Mouse (Mus musculus): ENCODE results near the gene Sik3.
"Not testable (repeated sequence)": the region's sequence is repeated elsewhere in the genome, so short reads cannot be mapped to it uniquely, and the experiment has no call there.

The Sik3 gene

DNA sequence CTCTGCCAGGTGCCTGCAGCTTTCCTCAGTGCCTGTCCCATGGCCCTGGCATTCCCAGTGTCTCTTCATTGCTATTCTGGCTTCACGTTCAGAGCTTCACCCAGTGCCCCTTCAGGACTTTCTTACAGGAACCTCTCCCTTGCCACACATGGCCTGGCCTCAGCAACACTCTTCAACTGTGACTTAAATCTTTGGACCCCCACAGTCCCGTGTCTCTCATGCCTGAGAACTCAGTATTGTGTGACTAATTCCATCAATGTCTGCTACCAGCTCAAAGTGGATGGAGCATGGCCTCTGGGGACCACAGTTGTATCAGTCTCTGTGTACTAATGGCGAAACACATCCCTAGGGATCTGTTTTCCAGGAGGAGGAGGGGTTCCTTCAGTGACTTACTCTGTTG lies 133.8 kb downstream of the Sik3 start:
- no peak for ATAC-seq (ENCODE audit: insufficient number of reproducible peaks, low FRiP score, low TSS enrichment)

DNA sequence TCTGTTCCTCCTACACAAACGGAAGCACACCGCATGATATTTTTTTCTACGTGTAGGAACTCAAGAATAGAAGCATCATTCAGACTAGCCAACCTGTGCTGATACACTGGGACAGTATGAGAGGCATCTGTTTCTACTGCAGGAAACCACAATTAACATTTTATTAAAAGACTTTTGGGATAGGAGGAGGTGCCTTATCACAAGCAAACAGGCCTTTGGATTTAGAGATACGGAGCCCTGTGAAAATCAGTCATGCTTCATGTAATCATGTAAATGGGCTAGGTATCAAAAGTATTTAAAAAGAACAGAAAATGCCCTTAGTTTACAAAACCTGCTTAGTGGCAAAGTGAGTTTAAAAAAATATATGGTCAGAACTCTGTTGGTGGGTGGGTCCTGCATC lies 136.1 kb downstream of the Sik3 start:
- ATAC-seq (ENCODE audit: insufficient number of reproducible peaks, low FRiP score, low TSS enrichment): no peak

DNA sequence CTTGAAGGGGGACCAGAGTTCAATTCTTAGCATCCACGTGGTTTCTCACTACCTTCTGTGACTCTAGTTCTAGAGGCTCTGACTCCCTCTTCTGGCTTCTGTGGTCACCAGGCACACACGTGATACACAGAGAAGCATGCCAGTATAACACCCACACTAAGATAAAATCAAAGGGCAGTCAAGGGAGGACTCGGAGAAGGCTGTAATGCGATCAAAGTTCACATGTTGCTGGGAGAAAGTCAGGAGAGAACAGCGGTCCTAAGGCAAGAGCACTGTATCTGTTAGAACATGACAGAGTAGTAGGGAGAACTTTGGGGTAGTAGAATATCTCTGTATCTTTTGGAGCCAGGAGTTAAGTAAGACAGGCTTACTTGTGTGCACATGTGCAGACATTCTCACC lies 136.8 kb downstream of the Sik3 start:
- ATAC-seq (ENCODE audit: insufficient number of reproducible peaks, low FRiP score, low TSS enrichment): no peak

DNA sequence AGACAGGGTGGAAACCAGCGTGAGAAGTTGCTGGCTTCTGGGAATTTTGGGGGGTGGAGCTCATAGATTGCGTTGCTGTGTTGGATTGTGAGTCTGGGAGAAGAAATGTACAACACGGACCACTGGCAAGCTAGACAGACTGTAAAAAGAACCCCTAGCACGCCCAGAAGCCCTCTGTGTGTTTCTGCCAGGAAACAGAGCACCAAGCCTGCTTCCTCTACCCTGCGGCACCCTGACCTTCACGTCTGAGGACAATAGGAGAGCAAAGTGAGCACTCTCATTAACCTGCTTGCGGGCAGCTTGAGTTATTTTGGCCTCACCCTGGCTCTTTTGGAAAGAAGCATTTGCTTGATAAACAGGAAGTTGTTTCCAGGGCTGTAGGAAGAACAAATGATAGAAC lies 137.5 kb downstream of the Sik3 start:
- ATAC-seq (ENCODE audit: insufficient number of reproducible peaks, low FRiP score, low TSS enrichment): no peak

DNA sequence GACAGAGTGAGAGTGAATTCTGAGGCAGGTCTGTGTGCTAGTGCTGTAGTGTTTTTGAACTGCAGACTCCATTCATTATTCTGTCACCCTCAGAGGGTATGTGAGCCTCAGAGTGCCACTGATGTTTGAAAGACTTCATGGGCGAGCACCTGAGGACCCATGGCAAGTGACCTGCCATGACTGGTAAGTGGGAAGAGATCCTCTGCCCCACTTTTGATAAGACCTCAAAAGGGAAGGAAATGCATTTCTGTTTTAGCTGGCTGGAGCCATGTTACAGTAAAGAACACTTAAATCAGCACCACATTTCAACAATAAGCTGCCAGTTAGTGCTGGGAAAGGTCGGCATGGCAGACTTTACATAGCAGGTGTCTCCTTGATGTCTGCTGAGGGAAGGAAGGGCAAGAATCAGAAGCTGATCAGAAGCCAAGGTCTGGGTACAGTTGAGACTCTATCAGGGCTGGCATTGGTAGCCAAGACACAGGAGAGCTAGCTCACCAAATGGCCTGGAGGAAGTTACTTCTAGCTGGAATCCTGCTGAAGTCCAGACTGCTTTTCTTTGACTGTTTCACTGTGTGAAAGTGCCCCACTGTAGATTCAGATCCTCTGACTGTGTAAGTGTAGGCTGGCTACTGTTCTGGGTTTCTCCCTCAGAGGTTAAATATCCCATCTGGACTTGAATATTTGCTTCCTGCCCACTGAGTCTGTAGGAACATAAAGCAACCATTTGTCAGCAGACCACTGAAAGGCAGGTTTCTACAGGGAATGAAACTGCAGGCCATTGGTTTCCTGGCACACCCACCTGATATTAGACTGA lies 138.5 kb downstream of the Sik3 start:
- no peak for ATAC-seq (ENCODE audit: insufficient number of reproducible peaks, low FRiP score, low TSS enrichment)

DNA sequence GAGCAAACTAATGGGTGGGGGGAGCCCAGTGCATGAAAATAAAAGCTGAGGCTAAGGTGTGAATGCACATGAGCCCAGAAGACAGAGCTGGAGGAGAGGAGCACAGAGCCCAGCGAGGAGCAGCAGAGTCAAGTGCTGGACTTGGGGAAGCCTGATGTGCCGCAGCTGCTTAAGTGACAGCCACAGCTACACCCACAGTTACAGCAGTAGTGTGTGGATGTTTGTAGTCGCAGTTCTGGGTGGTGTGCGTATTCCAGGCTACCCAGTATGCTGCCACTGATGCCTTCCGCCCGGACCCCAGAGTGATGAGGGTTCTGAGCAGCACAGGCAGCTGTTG lies 139.1 kb downstream of the Sik3 start:
- no peak for ATAC-seq (ENCODE audit: insufficient number of reproducible peaks, low FRiP score, low TSS enrichment)

DNA sequence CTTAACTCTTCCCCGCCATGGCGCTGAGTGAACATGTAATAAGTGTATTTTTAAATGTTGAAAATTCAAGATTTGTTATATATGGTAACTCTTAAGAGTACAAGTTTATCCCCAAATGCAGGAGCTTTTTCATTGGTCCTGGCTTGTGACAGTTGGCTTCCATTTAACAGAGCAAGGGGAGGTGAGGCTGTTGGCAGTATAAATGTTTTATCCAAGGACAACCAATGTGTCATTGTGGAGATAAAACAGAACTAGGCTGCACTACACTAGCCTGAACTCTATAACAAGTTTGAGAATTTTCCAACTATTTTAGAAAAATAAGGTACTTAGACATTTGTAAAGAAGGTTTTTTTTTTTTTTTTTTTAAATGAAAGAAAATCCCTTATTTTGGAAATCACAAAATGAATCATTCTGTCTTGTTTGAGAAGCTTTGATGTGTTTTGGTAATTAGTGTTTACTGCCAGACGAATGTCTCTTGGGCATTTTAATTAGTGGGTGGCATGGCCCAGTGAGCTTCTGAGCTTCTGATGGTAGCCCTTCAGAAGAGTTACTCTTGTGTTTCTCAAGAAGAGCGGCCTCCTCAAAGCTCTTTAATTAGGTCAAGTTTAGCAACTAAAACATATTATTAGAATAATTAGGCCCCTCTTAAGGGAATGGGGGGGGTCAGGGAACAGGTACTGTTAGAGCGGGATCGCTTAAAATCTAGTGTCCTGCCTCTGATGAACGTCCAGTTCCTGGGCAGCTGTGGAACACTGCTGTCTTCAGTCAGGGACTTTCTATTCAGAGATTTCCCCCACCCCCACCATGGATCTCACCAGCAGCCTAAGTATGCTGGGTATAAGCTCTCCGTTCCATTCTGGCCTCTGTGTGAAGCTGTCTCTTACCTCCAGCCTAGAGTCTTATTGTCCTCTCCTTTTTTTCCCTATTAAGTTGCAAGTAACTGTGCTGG lies 139.7 kb downstream of the Sik3 start:
- ATAC-seq (ENCODE audit: insufficient number of reproducible peaks, low FRiP score, low TSS enrichment): no peak

DNA sequence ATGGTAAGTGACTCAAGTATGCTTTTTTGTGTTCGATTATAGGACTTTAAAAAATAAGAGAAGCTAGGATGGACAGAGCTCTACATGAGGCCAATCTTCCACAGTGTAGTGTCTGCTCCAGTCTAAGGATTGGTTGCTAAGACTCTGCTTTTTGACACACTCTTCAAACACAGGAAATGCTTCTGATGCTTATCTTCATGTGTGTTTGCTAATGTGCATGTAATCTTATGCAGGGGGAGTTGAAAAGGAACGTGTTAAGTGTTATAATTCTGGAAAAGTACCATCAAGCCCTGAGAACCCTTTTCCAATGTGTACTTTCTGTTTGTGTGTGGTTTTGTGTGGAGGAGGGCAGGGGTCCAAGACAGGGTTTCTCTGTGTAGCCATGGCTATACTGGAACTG lies 141.8 kb downstream of the Sik3 start:
- ATAC-seq (ENCODE audit: insufficient number of reproducible peaks, low FRiP score, low TSS enrichment): no peak

DNA sequence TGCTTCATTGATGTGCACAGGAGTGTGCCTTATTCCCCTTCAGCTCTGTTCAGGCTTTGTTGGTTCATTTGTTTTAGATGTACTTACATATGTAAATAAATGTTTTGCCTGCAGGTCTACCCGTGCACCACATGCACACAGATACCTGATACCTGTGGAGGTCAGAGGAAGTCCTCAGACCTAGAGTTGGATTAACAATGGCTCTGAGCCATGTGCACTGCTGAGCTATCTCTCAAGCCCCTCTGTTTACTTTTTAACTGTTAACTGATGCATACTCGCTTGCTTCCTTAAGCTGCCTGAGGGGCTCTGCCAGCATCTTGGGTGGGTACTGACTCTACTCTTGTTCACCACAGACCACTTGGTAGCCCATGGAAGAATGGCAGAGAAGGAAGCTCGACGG lies 142.4 kb downstream of the Sik3 start:
- no peak for ATAC-seq (ENCODE audit: insufficient number of reproducible peaks, low FRiP score, low TSS enrichment)

DNA sequence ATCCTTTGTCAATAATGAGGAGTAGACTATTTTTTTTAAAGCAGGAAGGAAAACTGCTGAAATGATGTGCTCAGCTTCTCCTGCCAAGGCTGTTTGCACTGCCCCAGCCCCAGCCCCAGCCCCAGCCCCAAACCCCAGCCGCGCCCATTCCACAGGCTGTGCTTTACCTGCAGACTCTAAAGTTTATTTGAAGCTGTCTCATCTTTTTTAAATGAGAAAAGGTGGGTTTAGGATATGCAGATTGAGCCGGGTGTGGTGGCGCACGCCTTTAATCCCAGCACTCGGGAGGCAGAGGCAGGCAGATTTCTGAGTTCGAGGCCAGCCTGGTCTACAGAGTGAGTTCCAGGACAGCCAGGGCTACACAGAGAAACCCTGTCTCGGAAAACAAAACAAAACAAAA lies 143.2 kb downstream of the Sik3 start:
- not testable (repeated sequence) for ATAC-seq (ENCODE audit: insufficient number of reproducible peaks, low FRiP score, low TSS enrichment)

DNA sequence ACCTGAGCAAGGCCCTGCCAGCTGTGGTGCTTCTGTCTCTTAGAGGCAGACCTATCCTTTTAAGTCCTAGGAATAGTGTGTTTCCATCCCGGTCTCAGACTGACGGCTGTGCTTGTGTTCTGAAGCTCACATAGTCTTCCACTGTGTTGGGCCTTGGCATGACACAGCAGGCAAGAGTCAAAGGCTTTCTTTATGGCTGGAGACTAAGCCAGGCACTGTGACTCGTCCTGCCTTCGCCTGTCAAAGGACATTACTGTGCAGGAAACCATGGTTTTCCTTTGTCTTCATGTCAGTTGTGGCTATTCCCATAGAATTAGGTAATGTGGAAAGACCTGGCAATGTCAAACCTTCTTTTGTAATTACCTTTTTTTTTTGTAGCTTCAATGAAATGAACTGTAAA lies 144.1 kb downstream of the Sik3 start:
- no peak for ATAC-seq (ENCODE audit: insufficient number of reproducible peaks, low FRiP score, low TSS enrichment)

DNA sequence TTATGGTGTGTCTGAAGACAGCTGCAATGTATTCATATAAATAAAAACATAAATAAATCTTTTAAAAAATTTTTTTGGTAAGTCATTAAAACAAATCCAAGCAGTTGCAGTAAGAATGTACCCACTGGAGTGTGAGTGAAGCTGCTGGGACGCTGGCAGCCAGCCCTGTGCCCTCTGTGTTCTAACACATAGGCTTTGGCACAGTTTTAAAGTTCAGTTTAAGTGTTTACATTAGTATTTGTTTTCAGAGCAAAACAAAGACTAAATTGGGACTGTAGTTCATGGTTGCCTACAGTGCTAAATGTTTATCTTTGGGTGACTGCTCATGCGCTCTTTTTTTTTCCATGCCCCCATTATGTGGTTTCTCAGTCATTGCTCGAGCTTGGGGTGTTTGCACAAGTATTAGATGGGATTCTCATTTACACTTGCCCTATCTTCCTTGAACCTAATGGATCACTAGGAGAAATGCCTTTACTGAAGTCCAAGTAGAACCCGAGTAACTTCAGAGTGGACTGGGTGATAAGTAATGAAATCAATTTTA lies 145.7 kb downstream of the Sik3 start:
- ATAC-seq (ENCODE audit: insufficient number of reproducible peaks, low FRiP score, low TSS enrichment): no peak

DNA sequence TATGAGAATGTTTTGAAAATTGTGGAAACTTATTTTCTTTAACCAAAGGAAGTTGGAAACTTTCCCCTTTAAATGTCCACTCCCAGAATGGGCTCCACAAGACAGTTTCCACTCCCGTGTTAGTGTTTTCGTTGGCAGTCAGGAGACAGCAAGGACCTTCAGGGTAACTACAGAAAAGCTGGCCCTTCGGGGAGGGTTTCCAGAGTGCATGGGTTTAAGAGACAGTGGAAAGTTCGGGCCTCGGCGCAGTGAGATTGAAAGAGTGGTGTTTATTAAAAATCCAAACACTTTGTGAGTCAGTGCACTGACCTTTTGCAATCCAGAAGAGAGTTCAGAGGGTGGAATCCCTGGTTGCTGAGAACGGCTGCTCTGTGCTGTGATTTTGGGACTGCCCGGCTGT lies 150.8 kb downstream of the Sik3 start:
- ATAC-seq (ENCODE audit: insufficient number of reproducible peaks, low FRiP score, low TSS enrichment): no peak

DNA sequence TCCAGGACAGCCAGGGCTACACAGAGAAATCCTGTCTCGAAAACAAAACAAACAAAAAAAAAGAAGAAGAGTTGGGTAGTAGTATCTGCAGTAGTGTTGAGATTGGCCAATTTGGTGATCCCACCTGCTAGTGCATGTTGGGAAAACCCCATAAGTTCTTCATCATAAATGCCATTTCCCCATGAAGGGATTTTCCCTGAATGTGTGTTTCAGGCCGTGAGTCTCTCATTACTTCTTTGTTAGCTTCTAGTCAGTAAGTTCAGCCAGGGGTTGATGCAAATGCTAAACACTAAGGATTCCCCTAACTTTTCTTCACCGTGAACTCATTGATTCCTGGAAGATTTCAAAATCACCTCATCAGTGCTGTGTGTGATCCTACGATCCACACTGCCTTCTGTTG lies 156.2 kb downstream of the Sik3 start:
- no peak for ATAC-seq (ENCODE audit: insufficient number of reproducible peaks, low FRiP score, low TSS enrichment)

DNA sequence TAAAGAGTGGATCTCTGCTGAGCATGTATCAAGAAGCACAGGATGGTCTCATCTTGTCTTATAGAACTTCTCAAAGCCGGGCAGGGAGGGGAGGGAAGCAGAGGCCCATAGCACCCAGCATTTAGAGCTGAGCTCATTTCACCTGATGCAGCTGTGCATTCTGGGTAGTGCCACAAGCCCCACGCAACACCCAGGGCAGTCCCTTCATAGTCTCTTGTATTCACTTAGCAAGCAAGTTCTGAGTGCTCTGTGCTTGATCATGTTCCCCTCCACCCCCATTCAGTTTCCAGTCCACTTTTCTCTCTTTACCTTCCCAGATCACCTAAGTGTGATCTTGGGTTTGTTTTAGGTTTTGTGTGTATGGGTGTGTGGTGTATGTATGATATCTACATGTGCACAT lies 159.6 kb downstream of the Sik3 start:
- ATAC-seq (ENCODE audit: insufficient number of reproducible peaks, low FRiP score, low TSS enrichment): no peak

DNA sequence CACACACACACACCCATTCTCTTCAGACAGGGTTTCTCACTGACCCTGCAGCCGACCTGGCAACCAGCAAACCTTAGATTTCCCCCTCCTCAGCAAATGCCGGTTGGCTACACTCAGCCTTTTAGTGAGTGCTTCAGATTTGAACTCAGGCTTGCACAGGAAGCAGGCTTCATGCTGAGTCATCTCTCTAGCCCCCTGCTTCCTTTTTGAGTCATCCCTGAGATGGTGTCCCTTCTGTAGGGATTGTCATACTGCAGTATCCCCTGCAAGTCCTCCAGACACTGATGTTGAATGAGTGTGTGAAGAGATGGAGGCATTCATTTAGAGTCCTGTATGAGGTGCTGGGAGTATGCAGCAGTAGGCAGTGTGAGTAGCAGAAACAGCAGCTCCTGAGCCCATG lies 160.3 kb downstream of the Sik3 start:
- no peak for ATAC-seq (ENCODE audit: insufficient number of reproducible peaks, low FRiP score, low TSS enrichment)

DNA sequence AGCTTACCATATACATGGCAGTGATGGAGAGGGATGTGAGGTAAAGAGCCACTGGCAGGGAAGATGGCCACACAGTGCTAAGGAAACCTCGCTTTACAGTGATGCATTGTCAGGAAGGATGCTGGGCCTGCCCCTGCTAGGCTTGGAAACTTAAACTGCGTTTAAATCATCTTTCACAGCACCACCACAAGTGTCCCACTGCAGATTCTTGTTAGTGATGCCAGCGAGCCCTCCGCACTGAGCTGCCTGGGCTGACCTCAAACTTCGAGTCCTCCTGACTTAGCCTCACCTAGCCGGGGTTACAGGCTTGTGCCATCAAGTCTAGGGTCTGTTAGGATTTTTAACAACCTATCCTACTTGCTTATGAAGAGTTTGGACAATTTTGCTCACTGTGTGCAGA lies 161.3 kb downstream of the Sik3 start:
- ATAC-seq (ENCODE audit: insufficient number of reproducible peaks, low FRiP score, low TSS enrichment): no peak

DNA sequence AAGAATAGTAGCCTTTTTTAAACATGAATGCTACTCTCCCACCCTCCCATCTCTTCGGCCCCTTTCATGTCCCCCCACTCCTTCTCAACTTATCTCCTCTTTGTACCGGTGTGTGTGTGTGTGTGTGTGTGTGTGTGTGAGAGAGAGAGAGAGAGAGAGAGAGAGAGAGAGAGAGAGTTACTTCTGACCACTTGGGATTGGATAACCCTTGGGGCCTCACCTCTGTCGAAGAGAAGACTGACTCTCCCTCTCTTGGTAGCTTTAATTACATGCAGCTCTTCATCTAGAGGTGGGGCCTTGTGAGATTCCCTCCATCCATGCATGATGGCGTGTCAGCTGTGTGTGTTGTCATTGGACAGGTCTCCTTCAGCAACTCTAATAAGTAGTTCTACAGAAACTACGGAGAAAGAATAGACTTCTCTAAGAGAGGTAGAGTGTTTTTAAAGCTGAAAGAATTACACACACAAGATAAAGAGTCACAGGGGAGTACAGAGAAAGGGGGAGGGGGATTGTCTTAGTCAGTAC lies 162.2 kb downstream of the Sik3 start:
- ATAC-seq (ENCODE audit: insufficient number of reproducible peaks, low FRiP score, low TSS enrichment): no peak

DNA sequence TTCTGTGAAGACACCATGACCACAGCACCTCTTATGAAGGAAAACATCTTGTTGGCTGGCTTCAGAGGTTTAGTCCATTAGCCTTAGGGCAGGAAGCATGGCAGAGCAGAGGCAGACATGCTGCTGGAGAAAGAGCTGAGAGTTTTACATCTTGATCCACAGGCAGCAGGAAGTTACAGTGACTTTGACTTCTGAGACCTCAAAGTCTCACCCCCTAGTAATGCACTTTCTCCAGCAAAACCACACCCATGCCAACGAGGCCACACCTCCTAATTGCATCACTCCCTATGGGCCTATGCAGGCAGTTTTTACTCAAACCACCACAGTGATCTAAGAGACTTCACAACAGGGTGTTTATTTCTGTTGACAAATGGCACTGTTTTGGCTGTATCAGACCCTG lies 162.7 kb downstream of the Sik3 start:
- no peak for ATAC-seq (ENCODE audit: insufficient number of reproducible peaks, low FRiP score, low TSS enrichment)

DNA sequence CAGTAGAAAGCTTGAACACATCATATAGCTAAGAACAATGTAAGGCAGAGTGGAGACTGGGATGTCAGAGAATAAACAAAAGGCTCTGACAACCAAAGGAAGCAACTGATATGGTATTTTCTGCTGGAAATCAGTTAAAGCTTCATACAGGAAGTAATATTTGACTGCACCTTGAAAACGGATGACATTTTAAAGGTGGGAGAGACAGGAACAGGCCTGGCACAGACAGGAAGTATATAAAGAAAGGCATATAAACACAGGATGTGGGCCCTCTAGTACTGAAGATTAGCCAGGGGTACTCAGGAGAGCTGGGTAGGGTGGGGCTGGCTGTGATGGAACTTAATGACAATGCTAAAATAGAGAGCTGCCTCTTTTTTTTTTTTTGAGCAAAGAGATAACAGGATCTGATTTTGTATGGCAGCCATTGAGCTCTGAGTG lies 163.3 kb downstream of the Sik3 start:
- no peak for ATAC-seq (ENCODE audit: insufficient number of reproducible peaks, low FRiP score, low TSS enrichment)

DNA sequence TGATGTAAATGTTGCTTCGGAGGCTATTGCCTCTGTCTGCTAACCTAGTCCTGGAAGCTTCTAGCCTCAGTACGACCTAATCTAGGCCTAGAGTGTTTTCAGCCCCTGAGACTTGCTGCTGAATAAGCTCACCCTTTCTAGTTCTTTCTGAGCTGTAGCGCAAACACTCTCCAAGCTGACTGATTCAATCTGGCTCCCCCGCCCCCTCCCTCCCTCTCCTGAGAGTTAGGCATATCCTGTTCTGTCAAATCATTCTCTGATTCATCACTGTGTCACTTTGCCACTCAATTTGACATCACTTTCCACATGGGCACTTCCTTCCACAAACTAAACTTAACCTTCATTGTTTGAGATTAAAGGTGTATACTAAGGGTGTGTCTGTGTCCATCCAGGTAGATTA lies 164.0 kb downstream of the Sik3 start:
- no peak for ATAC-seq (ENCODE audit: insufficient number of reproducible peaks, low FRiP score, low TSS enrichment)
